Mouse (Mus musculus): ENCODE measurements around the gene Rad54l2. TPM values are rescaled to one million over a fixed set of nuclear protein-coding genes. Genes with fewer than 3 reads are reported as not detected.

The Rad54l2 gene
- polyA plus RNA-seq, 1 experiment from 2014 or later: 5.8 TPM

GRCm38 (mm10) chr9:106789363-106789762 lies 369 bp upstream of the Rad54l2 start:
- WGBS: 12% methylated on average over 10 of the region's 10 CpGs
- H3K4me2 ChIP-seq (ENCODE audit: low read depth, low read length): peak overlapping the region; percentile 61
- no peaks in the 10 kb centered on the region for H3K36me3 ChIP-seq (ENCODE audit: control insufficient read depth, insufficient read depth, low read length)
- peak overlapping the region; percentile 98 for H3K9ac ChIP-seq (ENCODE audit: low read length)
- H3K27me3 ChIP-seq (ENCODE audit: control insufficient read depth, insufficient read depth, low read depth, low read length): no peaks in the 10 kb centered on the region
- no peaks in the 10 kb centered on the region for H3K9me3 ChIP-seq (ENCODE audit: control insufficient read depth, low read length)
- H3K4me3 ChIP-seq (ENCODE audit: low read length): peak overlapping the region; percentile 86
- H3K27ac ChIP-seq (ENCODE audit: low read length): no peak overlapping the region
- H3K4me1 ChIP-seq (replicated peaks; ENCODE audit: control insufficient read depth, insufficient read depth, low read length): peaks cover 8% of the 10 kb centered on the region; the same call in 1 of the 2 replicates
- ATAC-seq (ENCODE audit: low read depth): peak; percentile 33; the same call in 1 of the 2 replicates

DNA sequence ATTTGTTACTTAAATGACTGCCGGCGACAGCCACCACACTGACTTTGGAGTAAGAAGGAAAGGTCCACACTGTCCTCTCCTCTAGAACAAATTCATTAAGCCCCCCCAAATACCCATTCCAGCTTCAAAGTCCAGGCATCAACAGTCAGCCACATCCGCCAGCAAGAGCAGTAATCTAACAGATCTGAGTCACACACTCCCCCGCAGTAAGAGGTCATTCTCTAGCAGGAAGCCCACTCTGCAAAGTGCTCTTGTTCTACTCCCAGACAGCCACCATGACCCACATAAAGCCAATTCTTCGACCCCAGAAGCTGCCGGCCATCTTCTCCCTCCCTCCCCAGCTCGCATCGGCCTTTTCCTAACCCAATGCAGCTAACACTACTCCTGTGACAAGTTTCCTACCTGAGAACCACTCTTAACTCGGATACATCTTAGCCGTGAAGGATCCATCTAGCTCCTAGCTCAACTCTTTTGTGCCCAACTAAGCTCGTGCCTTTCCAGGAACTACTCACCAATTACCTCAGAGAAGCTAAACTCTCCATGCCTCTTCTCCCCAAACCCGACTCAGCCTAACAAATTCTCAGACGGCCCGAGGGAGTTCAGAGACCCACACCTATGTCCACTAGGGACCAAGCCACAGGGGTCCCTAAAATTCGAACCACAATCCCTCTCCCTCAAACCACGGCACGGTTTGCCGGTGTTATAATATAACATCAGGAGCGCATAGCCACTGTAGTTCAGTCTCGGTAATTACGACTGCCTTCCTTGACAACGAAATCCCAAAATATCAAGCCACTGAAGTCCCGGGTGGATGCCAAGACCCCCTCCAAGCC lies 799 bp downstream of the Rad54l2 start:
- H3K4me2 ChIP-seq (ENCODE audit: low read depth, low read length): peak overlapping the region; percentile 93
- H3K36me3 ChIP-seq (ENCODE audit: control insufficient read depth, insufficient read depth, low read length): no peaks in the 10 kb centered on the region
- H3K27me3 ChIP-seq (ENCODE audit: control insufficient read depth, insufficient read depth, low read depth, low read length): no peaks in the 10 kb centered on the region
- peak overlapping the region; percentile 98 for H3K9ac ChIP-seq (ENCODE audit: low read length)
- no peaks in the 10 kb centered on the region for H3K9me3 ChIP-seq (ENCODE audit: control insufficient read depth, low read length)
- H3K4me1 ChIP-seq (replicated peaks; ENCODE audit: control insufficient read depth, insufficient read depth, low read length): peaks cover 8% of the 10 kb centered on the region; the same call in 1 of the 2 replicates
- H3K27ac ChIP-seq (ENCODE audit: low read length): peak overlapping the region; percentile 81
- H3K4me3 ChIP-seq (ENCODE audit: low read length): peak overlapping the region; percentile 86
- ATAC-seq (ENCODE audit: low read depth): peak; percentile 13
- WGBS: 6% methylated on average over 23 of the region's 23 CpGs

DNA sequence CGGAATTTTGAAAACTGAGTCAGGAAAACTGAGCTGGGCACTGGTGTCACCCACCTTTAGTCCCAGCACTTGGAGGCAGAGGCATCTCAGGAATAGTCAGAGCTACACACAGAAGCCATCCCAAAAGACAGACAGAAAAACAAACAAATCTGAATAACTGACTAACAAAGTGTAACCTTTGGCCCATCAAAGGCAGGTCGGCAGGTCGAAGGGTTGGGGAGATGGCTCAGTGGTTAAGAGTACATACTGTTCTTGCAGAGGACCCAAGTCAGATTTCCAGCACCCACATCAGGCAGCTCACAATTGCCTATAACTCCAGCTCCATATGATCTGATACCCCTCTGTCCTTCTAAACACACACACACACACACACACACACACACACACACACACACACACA lies 3.8 kb downstream of the Rad54l2 start:
- ATAC-seq (ENCODE audit: low read depth): no peak
- H3K27me3 ChIP-seq (ENCODE audit: control insufficient read depth, insufficient read depth, low read depth, low read length): no peaks in the 10 kb centered on the region

GRCm38 (mm10) chr9:106783554-106783953 lies 5.4 kb downstream of the Rad54l2 start:
- Histone ChIP-seq H3K4me1 (replicated peaks; ENCODE audit: control insufficient read depth, insufficient read depth, low read length) (peaks cover 5% of the 10 kb centered on the region; the same call in 1 of the 2 replicates), H3K36me3 (ENCODE audit: control insufficient read depth, insufficient read depth, low read length) (no peaks in the 10 kb centered on the region), H3K4me3 (ENCODE audit: low read length) (no peak overlapping the region), H3K27ac (ENCODE audit: low read length) (no peak overlapping the region), H3K9ac (ENCODE audit: low read length) (no peak overlapping the region), H3K27me3 (ENCODE audit: control insufficient read depth, insufficient read depth, low read depth, low read length) (no peaks in the 10 kb centered on the region), H3K9me3 (ENCODE audit: control insufficient read depth, low read length) (no peaks in the 10 kb centered on the region), H3K4me2 (ENCODE audit: low read depth, low read length) (no peak overlapping the region)
- 94% methylated on average over 2 of the region's 2 CpGs for WGBS
- ATAC-seq (ENCODE audit: low read depth): no peak

More for the DNA sequence above, 3.8 kb downstream of the Rad54l2 start:
- Histone ChIP-seq H3K27ac (ENCODE audit: low read length) (no peak overlapping the region), H3K4me2 (ENCODE audit: low read depth, low read length) (no peak overlapping the region), H3K36me3 (ENCODE audit: control insufficient read depth, insufficient read depth, low read length) (no peaks in the 10 kb centered on the region), H3K9me3 (ENCODE audit: control insufficient read depth, low read length) (no peaks in the 10 kb centered on the region), H3K4me3 (ENCODE audit: low read length) (no peak overlapping the region), H3K4me1 (replicated peaks; ENCODE audit: control insufficient read depth, insufficient read depth, low read length) (peaks cover 8% of the 10 kb centered on the region; the same call in 1 of the 2 replicates), H3K9ac (ENCODE audit: low read length) (no peak overlapping the region)
- WGBS: 52% methylated on average over 3 of the region's 3 CpGs

DNA sequence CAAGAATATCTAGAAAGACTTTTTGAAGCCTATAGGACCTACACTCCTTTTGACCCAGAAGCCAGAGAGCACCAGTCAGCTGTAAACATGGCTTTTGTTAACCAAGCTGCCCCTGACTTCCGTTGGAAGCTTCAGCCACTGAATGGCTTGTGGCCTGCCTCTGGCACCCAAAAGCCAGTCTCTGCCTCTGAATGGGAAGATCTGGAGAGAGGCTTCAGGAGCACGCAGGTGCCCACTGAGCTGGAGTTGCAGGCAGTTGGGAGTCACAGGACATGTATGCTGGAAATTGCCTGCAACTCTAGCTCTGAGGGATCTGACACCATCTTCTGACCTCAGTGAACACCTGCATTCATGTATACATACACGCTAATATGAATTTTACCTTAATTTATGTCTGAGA lies 8.9 kb downstream of the Rad54l2 start:
- Histone ChIP-seq H3K36me3 (ENCODE audit: control insufficient read depth, insufficient read depth, low read length) (no peaks in the 10 kb centered on the region), H3K9ac (ENCODE audit: low read length) (no peak overlapping the region), H3K27me3 (ENCODE audit: control insufficient read depth, insufficient read depth, low read depth, low read length) (no peaks in the 10 kb centered on the region), H3K27ac (ENCODE audit: low read length) (no peak overlapping the region), H3K4me3 (ENCODE audit: low read length) (no peak overlapping the region), H3K9me3 (ENCODE audit: control insufficient read depth, low read length) (no peaks in the 10 kb centered on the region), H3K4me1 (replicated peaks; ENCODE audit: control insufficient read depth, insufficient read depth, low read length) (no peaks in the 10 kb centered on the region), H3K4me2 (ENCODE audit: low read depth, low read length) (no peak overlapping the region)
- ATAC-seq (ENCODE audit: low read depth): no peak
- 85% methylated on average over 3 of the region's 3 CpGs for WGBS

GRCm38 (mm10) chr9:106778319-106778718 lies 10.7 kb downstream of the Rad54l2 start:
- H3K36me3 ChIP-seq (ENCODE audit: control insufficient read depth, insufficient read depth, low read length): no peaks in the 10 kb centered on the region
- no peaks in the 10 kb centered on the region for H3K27me3 ChIP-seq (ENCODE audit: control insufficient read depth, insufficient read depth, low read depth, low read length)
- no peak overlapping the region for H3K27ac ChIP-seq (ENCODE audit: low read length)
- 79% methylated on average over 4 of the region's 4 CpGs for WGBS
- no peak overlapping the region for H3K4me2 ChIP-seq (ENCODE audit: low read depth, low read length)
- no peak overlapping the region for H3K4me3 ChIP-seq (ENCODE audit: low read length)
- no peak overlapping the region for H3K9ac ChIP-seq (ENCODE audit: low read length)
- no peak for ATAC-seq (ENCODE audit: low read depth)
- no peaks in the 10 kb centered on the region for H3K4me1 ChIP-seq (replicated peaks; ENCODE audit: control insufficient read depth, insufficient read depth, low read length)
- no peaks in the 10 kb centered on the region for H3K9me3 ChIP-seq (ENCODE audit: control insufficient read depth, low read length)

DNA sequence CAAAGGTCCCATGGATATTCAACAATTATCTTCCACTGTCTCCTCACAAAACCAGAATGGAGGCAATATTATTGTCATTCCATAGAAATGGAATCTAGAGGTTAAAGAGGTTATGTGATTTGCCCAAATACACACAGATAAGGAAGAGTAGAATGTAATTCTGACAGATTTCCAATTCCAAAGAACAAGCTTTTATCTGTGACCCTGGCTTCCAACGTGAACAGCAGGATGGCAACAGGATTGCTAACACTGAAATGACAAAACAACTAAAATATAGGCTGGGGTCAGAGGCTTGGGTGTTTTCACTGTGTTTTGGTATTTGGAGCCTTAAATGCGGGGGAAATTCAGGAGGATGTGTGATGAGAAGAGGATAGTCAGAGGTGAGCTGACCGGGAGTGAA lies 11.6 kb downstream of the Rad54l2 start:
- 77% methylated on average over 3 of the region's 3 CpGs for WGBS
- no peak overlapping the region for H3K9ac ChIP-seq (ENCODE audit: low read length)

GRCm38 (mm10) chr9:106776116-106776515 lies 12.9 kb downstream of the Rad54l2 start:
- Histone ChIP-seq H3K4me2 (ENCODE audit: low read depth, low read length) (no peak overlapping the region), H3K9me3 (ENCODE audit: control insufficient read depth, low read length) (no peaks in the 10 kb centered on the region), H3K4me1 (replicated peaks; ENCODE audit: control insufficient read depth, insufficient read depth, low read length) (no peaks in the 10 kb centered on the region), H3K9ac (ENCODE audit: low read length) (no peak overlapping the region), H3K36me3 (ENCODE audit: control insufficient read depth, insufficient read depth, low read length) (no peaks in the 10 kb centered on the region), H3K27ac (ENCODE audit: low read length) (no peak overlapping the region), H3K27me3 (ENCODE audit: control insufficient read depth, insufficient read depth, low read depth, low read length) (no peaks in the 10 kb centered on the region), H3K4me3 (ENCODE audit: low read length) (no peak overlapping the region)
- ATAC-seq (ENCODE audit: low read depth): no peak
- WGBS: 92% methylated on average over 1 of the region's 1 CpGs

More for the DNA sequence above, 11.6 kb downstream of the Rad54l2 start:
- ATAC-seq (ENCODE audit: low read depth): no peak
- H3K27ac ChIP-seq (ENCODE audit: low read length): no peak overlapping the region
- no peaks in the 10 kb centered on the region for H3K9me3 ChIP-seq (ENCODE audit: control insufficient read depth, low read length)
- no peaks in the 10 kb centered on the region for H3K27me3 ChIP-seq (ENCODE audit: control insufficient read depth, insufficient read depth, low read depth, low read length)
- no peaks in the 10 kb centered on the region for H3K36me3 ChIP-seq (ENCODE audit: control insufficient read depth, insufficient read depth, low read length)
- no peak overlapping the region for H3K4me3 ChIP-seq (ENCODE audit: low read length)
- no peaks in the 10 kb centered on the region for H3K4me1 ChIP-seq (replicated peaks; ENCODE audit: control insufficient read depth, insufficient read depth, low read length)
- no peak overlapping the region for H3K4me2 ChIP-seq (ENCODE audit: low read depth, low read length)

- H3K9me3 ChIP-seq (ENCODE audit: control insufficient read depth, low read length): no peaks in the 10 kb centered on the region
Measured at GRCm38 (mm10) chr9:106771770-106772169, 17.2 kb downstream of the Rad54l2 start.

More at GRCm38 (mm10) chr9:106771770-106772169, 17.2 kb downstream of the Rad54l2 start:
- Histone ChIP-seq H3K27me3 (ENCODE audit: control insufficient read depth, insufficient read depth, low read depth, low read length) (no peaks in the 10 kb centered on the region), H3K4me3 (ENCODE audit: low read length) (no peak overlapping the region), H3K27ac (ENCODE audit: low read length) (no peak overlapping the region), H3K36me3 (ENCODE audit: control insufficient read depth, insufficient read depth, low read length) (no peaks in the 10 kb centered on the region), H3K9ac (ENCODE audit: low read length) (no peak overlapping the region), H3K4me1 (replicated peaks; ENCODE audit: control insufficient read depth, insufficient read depth, low read length) (no peaks in the 10 kb centered on the region), H3K4me2 (ENCODE audit: low read depth, low read length) (no peak overlapping the region)
- 92% methylated on average over 2 of the region's 2 CpGs for WGBS
- no peak for ATAC-seq (ENCODE audit: low read depth)
